Mouse (Mus musculus): ENCODE data around the gene Prkn. TPM values are rescaled to one million over a fixed set of nuclear protein-coding genes. Genes with fewer than 3 reads are reported as not detected.
A peak's percentile ranks its signal among the peaks of the same experiment; 100 is the strongest.

The Prkn gene
- 10 to 100 TPM in 1 of 2 experiments, 1 to 10 TPM in 1; 8.7 to 10.8 TPM for total RNA-seq (2021)
- long read RNA-seq, experiment 1, partial matches to known transcripts, result 1 of 1 reads
- long read RNA-seq, experiment 1, other reads (novel, unspliced or antisense), result 0 of 1 reads
- long read RNA-seq, experiment 2, partial matches to known transcripts, result 0 of 1 reads
- long read RNA-seq, experiment 2, other reads (novel, unspliced or antisense), result 1 of 1 reads

GRCm38 (mm10) chr17:10840148-10840707 lies at the start of gene Prkn, which contains the start of gene Pacrg:
Gene Prkn, plus strand, starts transcription at chr17:10840384.
Gene Pacrg, minus strand, starts transcription at chr17:10840311.
- peak; percentile 99 for DNase-seq

- DNase-seq, result no peak
Observed at GRCm38 (mm10) chr17:10791661-10792060, 48.5 kb upstream of the Prkn start.

GRCm38 (mm10) chr17:10806692-10807091 lies 33.5 kb upstream of the Prkn start:
- DNase-seq, result no peak

GRCm38 (mm10) chr17:10807261-10807998 lies 32.8 kb upstream of the Prkn start:
- DNase-seq, result no peak

- no peak for DNase-seq
Observed at GRCm38 (mm10) chr17:10808571-10808970, 31.6 kb upstream of the Prkn start.

GRCm38 (mm10) chr17:10818971-10819370 lies 21.2 kb upstream of the Prkn start:
- no peak for DNase-seq

- peak; percentile 56 for DNase-seq
Observed at GRCm38 (mm10) chr17:10840731-10841201, 582 bp downstream of the Prkn start.

- no peak for DNase-seq
Observed at GRCm38 (mm10) chr17:10854207-10854606, 14.0 kb downstream of the Prkn start.

GRCm38 (mm10) chr17:10874208-10875187 lies 34.3 kb downstream of the Prkn start:
- DNase-seq, result no peak

GRCm38 (mm10) chr17:10878986-10879385 lies 38.8 kb downstream of the Prkn start:
- no peak for DNase-seq

- DNase-seq, result no peak
Observed at GRCm38 (mm10) chr17:10882260-10882659, 42.1 kb downstream of the Prkn start.

GRCm38 (mm10) chr17:10887924-10888323 lies 47.7 kb downstream of the Prkn start:
- no peak for DNase-seq

GRCm38 (mm10) chr17:10901686-10902228 lies 61.6 kb downstream of the Prkn start:
- DNase-seq, result no peak

GRCm38 (mm10) chr17:10936698-10937097 lies 96.5 kb downstream of the Prkn start:
- no peak for DNase-seq

- DNase-seq, result no peak
Observed at GRCm38 (mm10) chr17:10937844-10938243, 97.7 kb downstream of the Prkn start.

GRCm38 (mm10) chr17:10938755-10939154 lies 98.6 kb downstream of the Prkn start:
- DNase-seq, result no peak

GRCm38 (mm10) chr17:10946552-10946951 lies 106.4 kb downstream of the Prkn start:
- DNase-seq, result no peak

GRCm38 (mm10) chr17:10947614-10948013 lies 107.4 kb downstream of the Prkn start:
- DNase-seq, result no peak

GRCm38 (mm10) chr17:10959066-10959864 lies 119.1 kb downstream of the Prkn start:
- no peak for DNase-seq

- no peak for DNase-seq
Observed at GRCm38 (mm10) chr17:10962151-10962550, 122.0 kb downstream of the Prkn start.

- DNase-seq, result no peak
Observed at GRCm38 (mm10) chr17:10982136-10982535, 142.0 kb downstream of the Prkn start.

All from adrenal gland, postnatal 10 days (tissue).